Mouse (Mus musculus) heart, embryonic 11.5 days (tissue): Measurements from ENCODE around the gene Cox4i1. TPM values are rescaled to one million over a fixed set of nuclear protein-coding genes. Genes with fewer than 3 reads are reported as not detected.

ENCODE experiments used
- ATAC-seq: fragments of 200-750 bp; cut with Nextera tagmentation; replicated peaks from 2 replicates; pipeline ENCODE4 v1.8.0; 2017; ENCODE audit warnings: moderate library complexity; ENCODE audit not compliant: insufficient number of reproducible peaks, low FRiP score, low TSS enrichment
- H3K27ac ChIP-seq: fragments of 300-500 bp; sonication (generic); 2 replicates; pipeline ENCODE4 v1.5.1; 2014; ENCODE audit warnings: mild to moderate bottlenecking, low read depth, low read length
- H3K27me3 ChIP-seq: fragments of 300-500 bp; sonication (generic); 2 replicates; pipeline ENCODE4 v1.6.1; 2014; ENCODE audit warnings: mild to moderate bottlenecking, low read length, mixed read lengths; ENCODE audit not compliant: control insufficient read depth, insufficient read depth
- H3K36me3 ChIP-seq: fragments of 300-500 bp; sonication (generic); 2 replicates; pipeline ENCODE4 v1.6.1; 2014; ENCODE audit warnings: mild to moderate bottlenecking, low read length, moderate library complexity, mixed read lengths; ENCODE audit not compliant: control insufficient read depth, insufficient read depth
- H3K4me1 ChIP-seq: fragments of 300-500 bp; sonication (generic); 2 replicates; pipeline ENCODE4 v1.6.1; 2014; ENCODE audit warnings: low read length; ENCODE audit not compliant: control insufficient read depth, insufficient read depth
- H3K4me2 ChIP-seq: fragments of 300-500 bp; sonication (generic); 2 replicates; pipeline ENCODE4 v1.6.1; 2014; ENCODE audit warnings: mild to moderate bottlenecking, moderate library complexity
- H3K4me3 ChIP-seq: fragments of 300-500 bp; sonication (generic); 2 replicates; pipeline ENCODE4 v1.5.1; 2014; ENCODE audit warnings: low read depth, low read length
- H3K9ac ChIP-seq: fragments of 300-500 bp; sonication (generic); 2 replicates; pipeline ENCODE4 v1.6.1; 2014; ENCODE audit warnings: mild to moderate bottlenecking, low read depth, low read length, moderate library complexity
- H3K9me3 ChIP-seq: fragments of 300-500 bp; sonication (generic); replicated peaks from 2 replicates; pipeline ENCODE4 v1.6.1; 2016; ENCODE audit warnings: low read length; ENCODE audit not compliant: control insufficient read depth
- WGBS: fragments of 180-500 bp; shearing (Covaris S2); extraction: QIAGEN DNeasy Blood & Tissue Kit; methylation state at CpG from one replicate; pipeline ENCODE4 v1.1.7; 2014; ENCODE audit not compliant: insufficient replicate concordance; 5-methylcytosine and 5-hydroxymethylcytosine counted together
- polyA plus RNA-seq: library from polyadenylated mRNA; unstranded; fragments of >200 nt; fragmentation: Nextera tagmentation; extraction: Ambion mirVana; gene quantifications from 2 replicates; pipeline ENCODE4 v1.2.1, GENCODE M21; 2014

Cox4i1 gene
- polyA plus RNA-seq, 1 experiment from 2014 or later = 1,603 TPM

GRCm38 (mm10) chr8:120693861-120694493 is 26.0 kb downstream of the Cox4i1 start:
- Histone ChIP-seq H3K9me3 (no peaks in the 10 kb centered on the region), H3K27ac (no peak overlapping the region), H3K4me3 (no peak overlapping the region), H3K36me3 (no peaks in the 10 kb centered on the region), H3K4me1 (peaks cover 14% of the 10 kb centered on the region), H3K27me3 (peaks cover under 1% of the 10 kb centered on the region; the same call in 1 of the 2 replicates), H3K4me2 (peak overlapping the region; percentile 34), H3K9ac (no peak overlapping the region)
- no peak for ATAC-seq
- WGBS = 28% methylated on average over 22 of the region's 22 CpGs

GRCm38 (mm10) chr8:120696401-120697153 is 28.6 kb downstream of the Cox4i1 start:
- H3K4me3 ChIP-seq = no peak overlapping the region
- no peaks in the 10 kb centered on the region for H3K27me3 ChIP-seq
- no peak for ATAC-seq
- H3K9me3 ChIP-seq = no peaks in the 10 kb centered on the region
- H3K36me3 ChIP-seq = no peaks in the 10 kb centered on the region
- H3K4me1 ChIP-seq = peaks cover 14% of the 10 kb centered on the region
- no peak overlapping the region for H3K9ac ChIP-seq
- no peak overlapping the region for H3K4me2 ChIP-seq
- H3K27ac ChIP-seq = no peak overlapping the region
- 35% methylated on average over 13 of the region's 13 CpGs for WGBS

- H3K27ac ChIP-seq = no peak overlapping the region
- no peaks in the 10 kb centered on the region for H3K36me3 ChIP-seq
- no peaks in the 10 kb centered on the region for H3K9me3 ChIP-seq
- 60% methylated on average over 17 of the region's 17 CpGs for WGBS
- H3K9ac ChIP-seq = no peak overlapping the region
- no peaks in the 10 kb centered on the region for H3K27me3 ChIP-seq
- no peak overlapping the region for H3K4me3 ChIP-seq
- H3K4me1 ChIP-seq = peaks cover 14% of the 10 kb centered on the region
- ATAC-seq = no peak
- H3K4me2 ChIP-seq = no peak overlapping the region
Measured at GRCm38 (mm10) chr8:120697154-120697978, 29.3 kb downstream of the Cox4i1 start.

- Histone ChIP-seq H3K4me1 (peaks cover 14% of the 10 kb centered on the region), H3K9ac (no peak overlapping the region), H3K27me3 (no peaks in the 10 kb centered on the region), H3K4me3 (no peak overlapping the region), H3K27ac (no peak overlapping the region), H3K4me2 (no peak overlapping the region), H3K36me3 (no peaks in the 10 kb centered on the region), H3K9me3 (no peaks in the 10 kb centered on the region)
- ATAC-seq = no peak
Measured at GRCm38 (mm10) chr8:120697979-120698272, 29.9 kb downstream of the Cox4i1 start.

- Histone ChIP-seq H3K27ac (no peak overlapping the region), H3K4me2 (no peak overlapping the region), H3K9me3 (no peaks in the 10 kb centered on the region), H3K9ac (no peak overlapping the region), H3K36me3 (no peaks in the 10 kb centered on the region), H3K4me1 (peaks cover 14% of the 10 kb centered on the region), H3K27me3 (no peaks in the 10 kb centered on the region), H3K4me3 (no peak overlapping the region)
- WGBS = 74% methylated on average over 7 of the region's 7 CpGs
- no peak for ATAC-seq
Measured at GRCm38 (mm10) chr8:120698426-120698825, 30.4 kb downstream of the Cox4i1 start.

- WGBS = 71% methylated on average over 6 of the region's 6 CpGs
- Histone ChIP-seq H3K4me2 (no peak overlapping the region), H3K4me1 (peaks cover 14% of the 10 kb centered on the region), H3K27ac (no peak overlapping the region), H3K27me3 (no peaks in the 10 kb centered on the region), H3K9ac (no peak overlapping the region), H3K9me3 (no peaks in the 10 kb centered on the region), H3K4me3 (no peak overlapping the region), H3K36me3 (no peaks in the 10 kb centered on the region)
- ATAC-seq = no peak
Measured at GRCm38 (mm10) chr8:120699079-120699478, 31.1 kb downstream of the Cox4i1 start.

GRCm38 (mm10) chr8:120699565-120699964 is 31.5 kb downstream of the Cox4i1 start:
- no peak overlapping the region for H3K9ac ChIP-seq
- no peaks in the 10 kb centered on the region for H3K36me3 ChIP-seq
- H3K4me2 ChIP-seq = no peak overlapping the region
- H3K27me3 ChIP-seq = no peaks in the 10 kb centered on the region
- no peaks in the 10 kb centered on the region for H3K9me3 ChIP-seq
- H3K27ac ChIP-seq = no peak overlapping the region
- H3K4me3 ChIP-seq = no peak overlapping the region
- 49% methylated on average over 2 of the region's 2 CpGs for WGBS
- peaks cover 14% of the 10 kb centered on the region for H3K4me1 ChIP-seq
- ATAC-seq = no peak

- H3K4me3 ChIP-seq = no peak overlapping the region
- H3K9ac ChIP-seq = no peak overlapping the region
- WGBS = 76% methylated on average over 4 of the region's 4 CpGs
- H3K27me3 ChIP-seq = no peaks in the 10 kb centered on the region
- no peaks in the 10 kb centered on the region for H3K36me3 ChIP-seq
- no peak overlapping the region for H3K4me2 ChIP-seq
- no peaks in the 10 kb centered on the region for H3K9me3 ChIP-seq
- H3K27ac ChIP-seq = no peak overlapping the region
- no peak for ATAC-seq
- peaks cover 14% of the 10 kb centered on the region for H3K4me1 ChIP-seq
Measured at GRCm38 (mm10) chr8:120700053-120700452, 32.0 kb downstream of the Cox4i1 start.
